Mouse (Mus musculus) lung, adult 18-20 months (tissue): ENCODE measurements at regions not wholly inside any gene's neighbourhood (a gene's known extent, or its start where the extent isn't known, plus 50 kb on each side); places are given as distances from the start of the nearest gene placed in this dataset.

Source experiments
- DNase-seq, 2 experiments: peaks; one replicate each; pipeline ENCODE4 v3.0.0; 2022; ENCODE audit warnings: mixed read lengths in 2 of 2

DNA sequence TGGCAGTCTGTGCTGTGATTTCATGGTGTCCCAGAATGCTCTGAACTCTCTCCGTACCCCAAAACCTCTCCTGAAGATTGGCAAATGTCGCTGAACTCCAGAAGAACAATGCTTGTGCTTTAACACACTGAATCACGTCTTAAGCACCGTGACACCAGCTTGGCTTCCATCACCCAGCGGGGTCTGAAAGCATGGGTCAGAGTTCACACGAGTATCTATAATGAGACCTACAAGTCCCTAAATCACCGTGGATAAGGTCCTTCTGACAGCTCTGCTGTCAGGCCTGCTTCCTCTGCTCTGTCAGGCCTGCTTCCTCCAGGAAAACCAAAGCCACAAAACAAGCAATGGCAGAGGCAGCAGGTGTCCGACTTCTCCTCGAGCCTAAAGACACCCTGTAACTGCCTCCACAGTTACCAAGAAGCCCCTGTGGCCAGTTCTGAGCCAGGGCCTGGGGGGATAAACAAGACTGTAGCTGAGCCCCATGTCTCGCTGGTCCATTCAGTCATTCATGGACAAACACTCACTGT, 229.1 kb upstream of the A430005L14Rik start:
- no peak for DNase-seq

DNA sequence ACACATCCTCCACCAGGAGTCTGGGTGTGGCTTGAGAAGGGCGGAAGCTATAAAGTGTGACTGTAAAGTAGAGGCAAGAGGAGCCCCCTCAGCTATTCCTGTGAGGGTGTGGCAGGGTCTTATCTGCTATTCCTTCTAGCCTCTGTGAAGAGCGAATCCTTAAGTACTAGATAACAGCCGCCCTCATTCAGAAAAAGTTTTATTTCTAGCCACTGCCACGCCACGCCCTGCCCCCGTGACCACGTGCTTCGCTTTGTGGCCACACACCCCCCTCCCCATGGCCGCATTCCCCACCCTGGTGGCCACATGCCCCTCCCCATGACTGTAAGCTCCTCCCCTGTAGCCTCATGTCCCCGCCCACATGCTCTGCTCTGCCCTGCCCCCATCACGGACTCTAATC, 218.9 kb upstream of the A430005L14Rik start:
- DNase-seq, result no peak

DNA sequence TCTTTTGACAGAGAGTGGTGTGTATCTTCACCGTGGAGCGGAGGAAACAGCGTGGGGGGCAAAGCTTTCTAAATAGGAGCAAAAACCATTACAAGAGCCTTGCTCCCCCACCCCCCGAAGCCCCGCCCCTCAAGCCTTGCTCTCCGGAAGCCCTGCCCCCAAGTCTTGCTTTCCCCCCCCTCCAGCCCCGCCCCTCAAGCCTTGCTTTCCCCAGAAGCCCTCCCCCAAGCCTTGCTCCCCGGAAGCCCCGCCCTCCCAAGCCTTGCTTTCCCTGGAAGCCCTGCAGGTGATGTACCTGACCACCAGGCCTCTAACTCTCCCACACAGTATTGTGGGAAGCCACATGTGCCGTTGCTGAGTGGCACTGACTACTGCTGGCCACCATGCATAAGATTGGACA, 214.8 kb upstream of the A430005L14Rik start:
- DNase-seq, result no peak

DNA sequence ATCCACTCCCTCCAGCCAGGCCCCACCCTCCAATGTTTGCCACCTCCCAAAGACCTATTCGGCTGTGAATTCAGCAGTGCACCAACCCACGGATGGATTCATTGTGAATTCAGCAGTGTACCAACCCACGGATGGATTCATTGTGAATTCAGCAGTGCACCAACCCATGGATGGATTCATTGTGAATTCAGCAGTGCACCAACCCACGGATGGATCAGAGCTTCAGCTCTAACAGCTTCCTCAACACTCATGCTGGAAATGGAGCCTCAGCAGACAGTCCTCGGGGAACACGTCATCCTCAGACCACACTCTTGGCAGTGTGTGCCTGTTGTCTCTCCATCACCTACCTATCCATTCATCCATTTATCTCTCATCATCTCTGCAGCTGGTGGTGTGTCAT, 204.2 kb upstream of the A430005L14Rik start:
- no peak for DNase-seq

DNA sequence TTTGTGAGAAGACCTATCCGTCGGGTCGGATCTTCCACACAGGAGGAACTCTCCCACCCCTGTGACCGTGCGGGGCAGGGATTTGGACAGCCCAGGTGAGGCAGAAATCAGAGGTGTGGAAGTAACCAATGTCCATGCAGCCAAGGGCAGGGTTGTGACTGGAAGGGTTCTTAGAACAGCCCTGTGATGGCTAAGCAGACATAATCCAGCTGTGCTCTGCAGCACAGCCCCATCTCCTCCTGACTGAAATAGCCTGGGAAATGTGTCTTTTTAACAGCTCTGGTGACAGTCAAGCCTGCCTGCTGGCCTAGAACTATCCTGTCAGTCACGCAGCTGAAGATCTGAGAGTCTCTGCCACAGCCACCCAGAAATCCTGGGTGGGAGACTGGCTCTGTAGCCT, 198.7 kb upstream of the A430005L14Rik start:
- DNase-seq, result no peak

DNA sequence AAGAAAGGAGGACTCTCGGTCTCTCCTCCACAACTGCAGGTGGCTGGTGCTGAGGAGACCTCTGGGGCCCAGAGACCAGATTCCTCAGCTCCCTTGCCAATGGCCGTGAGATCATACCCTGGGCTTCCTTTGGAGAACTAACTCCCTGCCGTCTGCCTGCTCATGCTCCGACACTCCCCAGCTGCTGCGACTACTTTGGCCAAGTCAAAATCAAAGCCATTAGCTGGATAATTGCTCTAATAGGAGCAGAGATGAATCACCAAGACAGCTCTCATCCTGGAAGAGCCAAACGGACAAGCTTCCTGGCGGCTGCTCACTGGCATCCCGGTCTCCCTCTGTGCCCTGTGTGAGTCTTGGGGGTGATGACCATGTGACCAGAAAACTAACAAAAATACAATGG, 198.3 kb upstream of the A430005L14Rik start:
- DNase-seq, result no peak

DNA sequence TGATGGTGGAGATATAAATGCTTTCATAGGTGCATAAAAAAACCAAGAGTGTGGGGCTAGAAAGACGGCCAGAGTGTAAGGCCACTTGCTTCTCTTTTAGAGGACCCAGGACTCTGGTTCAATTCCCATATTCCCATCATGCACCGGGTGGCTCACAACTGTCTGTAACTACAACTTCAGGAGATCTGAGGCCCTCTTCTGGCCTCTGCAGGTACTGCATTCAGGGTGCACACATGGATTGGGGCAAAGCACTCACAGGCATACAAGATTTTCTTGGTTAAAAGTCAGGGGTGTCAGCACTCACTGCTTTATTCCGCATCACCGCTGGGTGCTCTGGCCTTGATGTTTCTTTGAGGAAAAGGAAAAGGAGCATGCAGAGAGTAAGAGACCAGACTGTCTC, 196.1 kb upstream of the A430005L14Rik start:
- no peak for DNase-seq

DNA sequence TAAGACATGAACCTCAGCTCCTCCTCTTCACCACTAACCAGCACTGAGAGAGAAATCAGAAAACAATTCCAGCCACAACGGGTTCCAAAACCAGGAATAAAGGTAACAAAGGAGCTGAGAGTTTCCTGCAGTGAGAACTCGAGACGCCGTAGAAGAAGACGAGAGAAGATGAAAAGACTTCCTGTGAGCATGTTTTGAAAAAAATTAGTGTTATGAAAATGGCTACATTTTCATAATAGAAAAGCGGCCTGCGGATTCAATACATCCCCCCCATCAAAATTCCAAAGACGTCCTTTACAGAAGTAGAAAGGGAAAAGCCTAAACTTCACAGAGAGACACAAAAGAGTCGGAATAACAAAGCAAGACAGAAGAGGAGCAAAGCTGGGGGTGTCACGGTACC, 193.6 kb upstream of the A430005L14Rik start:
- DNase-seq, result no peak

DNA sequence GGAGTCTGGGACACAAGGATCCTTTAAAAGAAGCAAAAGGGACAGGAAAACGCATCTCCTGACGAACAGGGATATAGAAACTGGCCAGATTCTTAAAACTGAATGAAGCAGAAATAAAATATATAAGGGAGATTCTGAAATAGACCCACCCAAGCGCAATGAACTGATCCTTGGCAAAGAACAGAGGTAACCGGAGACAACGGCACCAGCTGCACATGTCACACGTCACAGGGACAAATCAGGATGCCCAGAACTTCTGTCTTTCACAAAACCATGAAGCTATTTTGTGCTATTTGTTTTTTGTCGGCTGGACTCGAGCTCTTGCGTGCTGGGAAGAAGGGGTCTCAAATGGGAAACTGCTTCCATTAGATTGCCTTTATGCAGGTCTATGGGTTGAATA, 189.3 kb upstream of the A430005L14Rik start:
- DNase-seq, result no peak

DNA sequence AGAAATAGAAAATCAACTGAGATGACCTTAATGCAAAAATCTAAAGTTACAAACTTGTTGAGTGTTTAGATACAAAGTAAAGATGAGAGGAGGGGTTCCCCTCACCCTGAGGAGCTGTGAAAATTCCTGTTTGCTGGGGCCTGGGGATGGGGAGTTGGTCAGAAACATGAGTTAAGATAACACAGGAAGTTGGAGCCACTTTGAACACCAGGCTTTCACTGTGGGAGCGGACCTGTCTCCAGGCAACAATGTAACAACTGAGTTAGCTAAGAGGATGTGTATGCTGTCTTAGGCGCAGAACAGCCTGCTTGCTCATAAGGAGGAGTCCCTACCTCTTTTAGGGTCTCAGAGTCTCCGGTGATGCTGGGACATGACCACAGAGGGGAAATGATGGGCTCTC, 188.7 kb upstream of the A430005L14Rik start:
- peak in 1 of 2 experiments; percentile 4 for DNase-seq

DNA sequence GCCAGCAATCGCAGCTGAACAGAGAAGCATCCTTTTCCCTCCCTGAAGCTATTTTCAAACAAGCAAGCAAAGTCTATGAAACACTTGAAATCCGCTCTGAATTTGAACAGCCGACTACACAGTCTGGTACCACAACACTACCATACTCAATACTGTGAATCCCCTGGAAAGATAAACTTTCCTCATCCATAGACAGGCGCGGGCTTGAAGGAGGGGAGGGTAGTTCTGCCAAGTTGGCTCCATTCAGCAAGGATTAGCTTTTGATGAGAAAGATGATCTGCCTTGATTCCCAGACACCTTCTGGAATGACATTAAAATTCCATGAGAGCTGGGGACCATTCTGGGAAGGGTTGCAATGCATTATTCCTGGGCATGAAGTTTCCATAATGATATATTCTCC, 186.4 kb upstream of the A430005L14Rik start:
- no peak for DNase-seq

DNA sequence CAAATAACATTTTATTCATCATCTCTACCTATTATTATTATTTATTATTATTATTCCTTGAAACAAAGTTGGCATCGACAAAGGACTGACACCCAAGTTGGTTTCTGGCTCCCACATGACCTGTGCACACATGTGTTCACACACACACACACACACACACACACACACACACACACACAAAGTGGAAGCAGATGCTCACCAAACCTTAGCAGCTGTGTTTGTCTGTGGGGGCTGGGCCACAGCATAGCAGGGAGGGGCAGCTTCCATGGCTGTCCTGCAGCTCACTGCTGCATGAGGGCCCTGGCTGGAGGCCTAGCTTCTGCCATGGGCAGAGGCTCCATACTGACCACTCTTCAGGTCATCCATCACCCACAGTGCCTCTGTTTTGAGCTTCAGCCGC, 176.5 kb upstream of the A430005L14Rik start:
- no peak for DNase-seq

DNA sequence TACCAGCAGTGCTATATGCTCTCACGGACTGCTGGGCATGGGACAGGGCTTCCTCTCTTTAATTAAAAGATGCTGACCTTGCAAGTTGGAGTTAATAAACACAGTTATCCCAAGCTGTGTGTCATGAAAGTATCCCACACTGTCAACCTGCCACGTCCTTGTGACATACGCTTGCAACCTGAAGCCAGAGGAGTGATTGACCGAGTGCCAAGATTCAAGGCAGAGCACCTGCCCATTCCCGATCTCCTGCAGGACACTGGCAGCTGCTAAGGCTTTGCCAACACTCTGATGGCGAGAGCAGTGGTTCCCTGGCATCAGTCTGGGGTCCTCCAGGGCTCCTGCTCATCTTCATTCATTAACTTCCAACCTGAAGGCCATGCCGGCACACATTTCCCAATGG, 175.8 kb upstream of the A430005L14Rik start:
- DNase-seq, result no peak

DNA sequence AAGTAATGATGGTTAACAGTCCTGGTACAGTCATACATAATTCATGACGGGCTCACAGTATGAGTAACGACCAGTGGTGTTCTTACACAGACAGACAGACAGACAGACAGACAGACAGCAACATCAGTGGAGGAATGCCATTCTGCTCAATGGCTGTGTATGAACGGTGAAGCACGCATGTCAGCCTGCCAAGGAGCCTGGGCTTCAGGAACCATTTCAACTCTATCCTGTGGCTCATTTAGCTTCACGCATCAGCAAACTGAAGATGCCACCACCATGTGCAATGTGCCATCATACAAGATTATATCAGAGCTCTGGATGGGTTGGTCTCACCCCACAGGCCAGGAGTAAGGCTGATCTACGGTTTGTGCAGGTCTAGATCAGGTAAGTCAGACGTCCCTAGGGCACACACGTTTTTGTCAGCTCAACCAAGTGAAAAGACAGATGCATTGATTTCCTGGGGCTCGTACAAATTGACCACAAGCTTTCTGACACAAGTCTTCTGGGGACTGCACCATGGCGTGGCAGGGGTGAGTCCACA, 175.0 kb upstream of the A430005L14Rik start:
- no peak for DNase-seq

DNA sequence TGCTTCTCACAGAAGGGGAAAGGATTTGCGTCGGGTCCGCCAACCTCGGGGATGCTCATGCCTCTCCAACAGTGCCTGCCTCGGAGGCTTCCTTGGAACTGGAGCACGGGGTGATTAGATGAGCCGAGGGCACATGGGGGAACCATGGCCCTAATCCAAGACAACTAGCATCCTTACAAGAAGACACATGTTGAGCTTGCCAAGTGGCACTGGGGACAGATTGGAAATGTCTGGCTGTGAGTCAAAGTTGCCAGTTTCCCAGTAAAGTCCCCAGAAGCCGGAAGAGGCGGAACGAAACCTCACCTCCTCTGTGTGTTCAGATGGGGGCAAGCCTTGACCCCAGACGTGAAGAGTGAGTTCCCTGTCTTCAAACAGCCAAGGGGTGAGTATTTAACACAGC, 172.6 kb upstream of the A430005L14Rik start:
- no peak for DNase-seq

DNA sequence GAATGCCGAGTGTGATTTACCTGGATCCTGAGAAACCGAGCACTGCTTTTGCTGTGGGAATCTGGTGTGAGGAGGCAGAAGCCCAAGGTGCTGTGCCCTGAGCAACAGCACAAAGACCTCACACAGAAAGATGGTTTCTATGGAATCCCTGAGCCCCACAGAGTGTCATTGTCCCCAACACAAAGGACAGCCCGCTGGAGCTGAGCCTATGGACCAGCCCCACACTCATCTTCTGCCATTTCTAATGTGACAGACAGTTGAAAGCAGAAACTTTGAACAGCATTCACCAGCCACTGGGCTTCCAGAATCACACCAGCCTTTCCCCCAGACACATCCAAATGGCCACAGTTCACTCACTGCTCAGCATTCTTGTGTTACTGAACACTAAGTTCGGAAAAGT, 171.5 kb upstream of the A430005L14Rik start:
- no peak for DNase-seq

DNA sequence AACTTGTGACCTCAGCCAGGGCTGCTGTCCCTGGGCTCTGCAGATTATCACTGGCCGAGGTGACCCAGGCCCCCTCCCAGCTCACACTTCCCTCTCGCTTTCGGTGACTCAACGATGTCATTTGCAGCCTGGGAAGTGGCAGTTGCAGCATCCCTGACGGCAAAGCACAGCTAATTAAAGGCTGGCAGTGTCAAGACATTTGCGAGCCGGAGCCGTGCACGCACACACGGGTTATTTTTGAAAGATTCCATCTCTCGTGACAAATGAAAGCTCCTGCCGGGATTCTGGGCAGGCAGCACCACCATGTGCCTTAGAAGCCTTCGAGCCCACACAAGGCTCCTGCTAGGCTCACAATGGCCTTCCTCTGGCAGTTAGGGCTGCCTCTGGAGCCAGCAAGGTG, 164.7 kb upstream of the A430005L14Rik start:
- no peak for DNase-seq

DNA sequence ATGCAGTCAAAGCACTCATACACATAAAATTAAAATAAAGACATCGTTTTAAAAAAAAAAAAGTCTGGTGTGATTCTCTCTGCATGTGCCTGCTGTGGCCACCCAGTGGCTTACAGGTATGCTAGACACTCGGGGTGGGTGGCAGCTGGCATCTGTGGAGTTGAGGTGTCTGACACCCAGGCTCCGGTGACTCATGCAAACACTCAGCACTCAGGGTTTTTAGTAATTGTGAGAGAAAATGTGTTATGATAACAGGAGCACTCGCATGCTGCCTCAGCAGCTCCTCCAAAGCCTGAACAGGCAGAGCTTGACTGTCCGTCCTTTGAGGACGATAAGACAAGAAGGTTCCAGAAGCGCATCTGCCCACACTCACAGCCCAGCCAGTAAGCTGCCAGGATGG, 159.0 kb upstream of the A430005L14Rik start:
- no peak for DNase-seq

DNA sequence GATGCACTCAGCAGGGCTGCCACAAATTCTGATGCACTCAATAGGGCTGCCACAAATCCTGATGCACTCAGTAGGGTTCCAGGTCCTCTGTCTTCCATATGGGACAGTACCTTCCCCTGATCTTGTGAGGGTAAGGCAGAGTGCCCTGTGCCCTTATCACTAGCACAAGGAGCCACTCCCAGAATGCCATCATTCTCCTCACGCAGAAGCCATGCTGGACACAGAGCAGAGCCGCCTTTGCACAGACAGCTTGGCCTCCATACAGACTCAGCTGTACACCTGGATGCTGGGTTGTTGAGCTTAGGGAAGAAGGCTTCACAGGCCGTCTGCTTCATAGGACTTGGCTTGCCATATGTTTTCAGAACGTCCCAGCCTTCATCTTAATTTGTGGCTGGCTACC, 151.3 kb upstream of the A430005L14Rik start:
- no peak for DNase-seq

DNA sequence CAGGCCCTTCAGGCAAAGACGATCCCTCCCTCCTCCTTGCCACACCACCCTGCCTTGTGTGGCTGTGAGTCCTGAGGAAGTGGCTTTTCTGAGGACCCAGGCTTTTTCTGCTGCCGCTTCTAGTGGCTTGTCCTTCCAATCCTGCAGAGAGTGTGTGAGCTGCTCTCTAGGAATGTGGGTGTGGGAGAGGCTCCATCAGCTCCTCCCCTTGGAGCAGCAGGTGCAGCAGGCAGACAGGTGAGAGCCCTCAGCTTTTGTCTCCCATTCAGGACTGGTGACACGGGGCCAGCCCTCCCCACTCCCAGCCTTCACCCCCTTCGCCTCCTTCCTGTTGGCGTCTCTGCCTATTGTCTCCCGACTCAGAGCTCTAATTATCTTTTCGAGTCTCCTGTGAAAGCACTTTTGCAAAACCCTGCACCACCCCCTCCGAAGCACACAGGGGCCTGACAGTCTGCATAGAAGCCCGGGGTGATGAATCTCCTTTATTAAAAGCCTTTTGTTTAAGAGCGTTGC, 150.8 kb upstream of the A430005L14Rik start:
- DNase-seq, result no peak

DNA sequence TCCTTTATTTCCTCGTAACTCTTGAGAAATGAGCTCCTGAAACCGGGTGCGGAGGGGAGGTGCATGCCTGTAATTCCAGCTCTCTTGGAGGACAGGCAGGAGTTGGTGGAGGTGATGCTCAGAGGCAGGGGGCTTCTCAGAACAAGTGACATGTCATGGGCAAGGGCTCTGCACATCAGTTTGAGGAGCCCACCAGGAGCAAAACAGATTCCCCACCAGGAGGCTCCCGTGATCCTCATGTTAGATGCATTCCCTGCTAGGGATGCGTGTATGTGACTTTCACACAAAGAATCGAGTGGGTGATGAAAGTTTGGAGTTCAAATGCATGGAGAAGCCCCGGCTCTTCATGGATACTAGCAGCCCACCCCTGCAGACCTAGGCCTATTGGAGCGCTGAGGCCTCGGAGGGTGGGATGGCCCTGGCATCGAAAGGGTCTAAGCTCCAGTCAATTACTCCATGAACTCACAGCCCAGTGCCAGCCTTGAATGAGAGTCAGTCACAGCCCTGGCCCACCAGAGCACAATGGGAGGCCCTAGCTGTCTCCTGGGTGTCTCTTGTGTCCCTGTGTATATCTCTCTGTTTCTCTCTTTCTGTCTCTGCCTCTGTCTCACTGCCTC, 150.1 kb upstream of the A430005L14Rik start:
- no peak for DNase-seq

DNA sequence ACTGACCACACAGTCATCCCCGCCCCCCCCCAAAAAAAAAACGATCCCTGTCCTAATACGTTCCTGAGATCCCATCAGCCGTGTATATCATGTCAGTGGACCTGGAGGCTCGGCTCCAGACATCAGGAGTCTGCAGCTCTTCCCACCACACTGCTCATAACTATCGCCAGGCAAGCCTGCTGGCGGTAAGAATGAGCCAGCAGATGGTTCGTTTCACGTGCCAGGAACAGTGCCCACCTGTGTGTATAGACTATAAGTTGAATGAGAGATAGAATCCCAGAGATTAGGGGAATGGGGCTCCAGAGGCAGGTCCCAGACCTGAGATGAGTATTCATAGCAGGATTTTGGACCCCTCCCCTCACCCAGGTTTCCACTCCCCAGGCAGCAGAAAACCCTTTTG, 144.2 kb upstream of the A430005L14Rik start:
- DNase-seq, result no peak

DNA sequence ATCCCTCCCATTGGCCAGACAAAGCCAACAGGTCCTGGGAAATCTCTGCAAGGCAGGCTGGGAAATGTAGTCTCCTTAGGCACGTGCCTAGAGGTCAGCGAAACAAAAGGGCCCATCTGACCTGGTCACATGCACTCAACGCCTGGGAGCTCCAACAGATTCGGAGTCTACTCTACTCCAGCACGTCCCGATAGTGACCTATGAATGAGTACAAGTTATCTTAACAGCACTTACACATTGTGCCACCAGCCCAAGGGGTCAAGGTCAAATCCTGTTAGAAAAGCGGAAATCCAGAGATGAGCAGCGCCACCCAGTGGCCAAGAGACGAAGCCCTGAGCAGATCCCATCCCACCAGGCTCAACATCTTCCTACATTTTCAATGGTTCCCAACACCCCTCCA, 129.1 kb upstream of the A430005L14Rik start:
- DNase-seq, result peak; percentile 0 to 4

DNA sequence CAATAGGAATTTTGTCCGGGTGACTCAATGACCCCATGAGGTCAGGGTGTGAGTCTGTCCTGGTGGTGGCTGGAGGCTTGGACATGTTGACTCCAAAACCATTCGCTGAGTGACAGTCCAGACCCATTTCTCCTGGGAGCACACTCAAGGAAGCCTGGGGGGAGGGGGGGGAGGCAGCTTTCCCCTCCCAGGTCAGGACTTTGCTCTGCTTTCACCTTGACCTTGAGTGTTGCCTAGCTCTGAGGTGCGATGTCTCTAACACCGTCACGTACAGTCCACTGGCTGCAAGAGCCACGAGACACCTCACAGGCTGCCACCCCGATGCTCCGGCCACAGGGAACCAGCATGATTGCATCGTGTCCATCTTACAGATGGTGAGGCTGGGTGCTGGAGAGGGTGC, 127.3 kb upstream of the A430005L14Rik start:
- DNase-seq, result no peak

DNA sequence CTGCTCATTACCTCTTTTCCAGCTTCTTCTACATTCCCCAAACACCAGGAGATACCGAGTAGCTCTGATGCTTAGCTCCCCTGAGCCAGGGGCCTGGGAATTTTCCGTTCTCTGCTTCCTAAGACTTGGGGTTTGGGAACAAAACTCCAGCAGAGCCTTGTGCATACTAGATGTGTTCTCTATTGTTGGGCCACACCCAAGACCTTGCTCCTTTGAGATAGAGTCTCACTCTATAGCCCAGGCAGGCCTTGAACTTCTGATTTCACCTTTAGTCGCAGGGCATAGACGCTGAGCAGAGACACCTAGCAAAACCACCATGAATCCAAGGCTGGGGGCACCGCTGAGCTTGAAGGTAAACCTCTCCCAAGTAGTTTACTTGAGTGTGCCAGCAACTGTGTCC, 126.5 kb upstream of the A430005L14Rik start:
- no peak for DNase-seq
